Mouse (Mus musculus): ENCODE measurements at regions not wholly inside any gene's neighbourhood (a gene's known extent, or its start where the extent isn't known, plus 50 kb on each side); places are given as distances from the start of the nearest gene placed in this dataset.

DNA sequence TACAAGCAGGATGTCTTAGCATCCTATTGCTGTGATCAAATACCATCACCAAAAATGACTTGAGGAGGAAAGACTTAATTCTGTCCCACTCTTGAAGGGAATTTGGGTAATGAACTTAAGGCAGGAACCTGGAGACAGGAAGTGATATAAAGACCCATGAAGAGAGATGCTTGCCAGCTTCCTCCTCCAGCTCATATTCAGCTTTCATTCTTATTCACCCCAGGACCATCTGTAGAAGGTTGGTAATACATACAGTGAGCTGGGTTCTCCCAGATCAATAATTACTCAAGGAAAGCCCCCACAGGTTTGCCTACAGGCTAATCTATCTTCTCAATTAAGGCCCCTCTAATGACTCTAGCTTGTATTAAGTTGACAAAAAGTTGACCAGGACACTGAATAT is 283.5 kb upstream of the Rarb start:
- TF ChIP-seq EP300 (IDR thresholded peaks at IDR 0.05; ENCODE audit: low read depth) (no peak), CTCF (IDR thresholded peaks at IDR 0.05; ENCODE audit: low read depth) (no peak)
- no peaks in the 10 kb centered on the region for H3K36me3 ChIP-seq (replicated peaks; ENCODE audit: insufficient read depth, low read length)
- no peak for DNase-seq
- H3K9ac ChIP-seq (replicated peaks): no peak overlapping the region
- ATAC-seq: no peak
- no peak overlapping the region for H3K4me2 ChIP-seq (ENCODE audit: low read depth, low read length)
- no peak overlapping the region for H3K4me3 ChIP-seq (ENCODE audit: low read depth, low read length)
- H3K27me3 ChIP-seq (ENCODE audit: insufficient read depth, low read length): no peaks in the 10 kb centered on the region
- no peaks in the 10 kb centered on the region for H3K9me3 ChIP-seq (ENCODE audit: low read length)
- H3K27ac ChIP-seq (ENCODE audit: low read depth): no peak overlapping the region
- H3K4me1 ChIP-seq (ENCODE audit: insufficient read depth): no peaks in the 10 kb centered on the region

DNA sequence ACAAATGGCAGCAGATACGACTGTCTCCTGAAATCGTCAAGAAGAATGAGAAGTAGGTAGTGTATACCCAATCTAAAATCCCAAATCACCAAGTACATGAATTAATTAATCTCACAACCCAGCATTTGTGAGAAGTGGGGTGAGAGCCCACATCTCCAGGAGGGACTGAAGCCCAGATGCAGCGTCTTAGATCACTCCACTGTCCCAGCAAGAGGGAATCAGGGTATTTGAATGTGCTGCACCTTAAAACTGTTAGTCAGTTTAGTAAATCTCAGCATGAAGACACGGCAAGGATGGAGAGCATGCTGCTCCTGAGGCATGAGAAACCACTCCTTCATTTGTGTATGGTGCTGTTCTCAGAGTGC is 271.6 kb upstream of the Rarb start:
- DNase-seq (no peak), ATAC-seq (no peak)
- Histone ChIP-seq H3K4me2 (ENCODE audit: low read depth, low read length) (no peak overlapping the region), H3K27me3 (ENCODE audit: insufficient read depth, low read length) (no peaks in the 10 kb centered on the region), H3K4me3 (ENCODE audit: low read depth, low read length) (no peak overlapping the region), H3K36me3 (replicated peaks; ENCODE audit: insufficient read depth, low read length) (no peaks in the 10 kb centered on the region), H3K9me3 (ENCODE audit: low read length) (no peaks in the 10 kb centered on the region), H3K9ac (replicated peaks) (no peak overlapping the region), H3K27ac (ENCODE audit: low read depth) (no peak overlapping the region), H3K4me1 (ENCODE audit: insufficient read depth) (no peaks in the 10 kb centered on the region)
- WGBS (ENCODE audit: insufficient replicate concordance): 62% methylated on average over 4 of the region's 4 CpGs
- TF ChIP-seq EP300 (IDR thresholded peaks at IDR 0.05; ENCODE audit: low read depth): no peak
- TF ChIP-seq CTCF (IDR thresholded peaks at IDR 0.05; ENCODE audit: low read depth): no peak

DNA sequence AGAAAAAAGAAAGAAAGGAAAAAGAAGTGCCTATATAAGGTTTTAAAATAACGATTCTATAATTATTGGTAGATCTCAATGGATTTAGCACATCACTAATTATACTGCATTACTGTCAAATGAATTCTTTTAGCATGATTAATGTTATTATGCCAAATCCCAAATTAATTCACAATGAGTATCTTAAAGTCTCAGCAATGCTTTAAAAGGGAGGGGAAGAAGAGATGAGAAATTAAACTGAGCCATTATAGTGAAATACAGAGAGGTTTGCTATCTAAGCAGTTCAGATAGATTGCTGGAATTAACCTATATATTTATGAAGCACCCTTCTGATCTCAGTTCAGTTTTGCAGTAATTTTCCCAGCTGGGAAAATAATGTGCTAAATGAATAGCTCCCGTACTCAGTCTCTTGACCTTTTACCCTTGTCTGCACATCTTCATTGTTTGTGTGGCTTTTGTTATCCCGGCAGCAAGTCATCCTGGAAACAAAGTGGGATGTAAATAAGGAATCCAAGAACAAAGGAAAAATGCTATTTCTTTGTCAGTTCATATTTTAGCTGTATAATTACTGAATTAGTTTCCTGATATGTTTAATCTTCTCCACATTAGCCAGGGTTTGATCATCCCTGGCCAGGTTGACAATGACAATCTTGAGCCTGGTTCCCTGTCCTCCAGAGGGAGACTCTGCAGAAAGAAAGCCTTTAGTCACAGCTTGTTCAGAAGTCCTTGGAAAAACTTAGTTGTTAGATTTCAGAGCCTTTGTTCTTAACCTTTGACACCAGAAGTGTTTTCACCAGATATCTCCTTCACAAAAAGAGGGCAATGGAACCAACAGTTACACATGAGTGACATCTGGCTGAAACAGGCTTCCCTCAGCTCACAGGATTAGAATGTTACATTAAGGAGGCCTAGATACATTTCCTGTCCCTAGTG is 270.9 kb upstream of the Rarb start:
- TF ChIP-seq EP300 (IDR thresholded peaks at IDR 0.05; ENCODE audit: low read depth): no peak
- no peak for TF ChIP-seq CTCF (IDR thresholded peaks at IDR 0.05; ENCODE audit: low read depth)
- no peak overlapping the region for H3K9ac ChIP-seq (replicated peaks)
- no peaks in the 10 kb centered on the region for H3K9me3 ChIP-seq (ENCODE audit: low read length)
- H3K4me3 ChIP-seq (ENCODE audit: low read depth, low read length): no peak overlapping the region
- DNase-seq: no peak
- H3K4me1 ChIP-seq (ENCODE audit: insufficient read depth): no peaks in the 10 kb centered on the region
- no peaks in the 10 kb centered on the region for H3K36me3 ChIP-seq (replicated peaks; ENCODE audit: insufficient read depth, low read length)
- no peak for ATAC-seq
- H3K27ac ChIP-seq (ENCODE audit: low read depth): no peak overlapping the region
- WGBS (ENCODE audit: insufficient replicate concordance): 60% methylated on average over 3 of the region's 3 CpGs
- H3K27me3 ChIP-seq (ENCODE audit: insufficient read depth, low read length): no peaks in the 10 kb centered on the region
- H3K4me2 ChIP-seq (ENCODE audit: low read depth, low read length): no peak overlapping the region

DNA sequence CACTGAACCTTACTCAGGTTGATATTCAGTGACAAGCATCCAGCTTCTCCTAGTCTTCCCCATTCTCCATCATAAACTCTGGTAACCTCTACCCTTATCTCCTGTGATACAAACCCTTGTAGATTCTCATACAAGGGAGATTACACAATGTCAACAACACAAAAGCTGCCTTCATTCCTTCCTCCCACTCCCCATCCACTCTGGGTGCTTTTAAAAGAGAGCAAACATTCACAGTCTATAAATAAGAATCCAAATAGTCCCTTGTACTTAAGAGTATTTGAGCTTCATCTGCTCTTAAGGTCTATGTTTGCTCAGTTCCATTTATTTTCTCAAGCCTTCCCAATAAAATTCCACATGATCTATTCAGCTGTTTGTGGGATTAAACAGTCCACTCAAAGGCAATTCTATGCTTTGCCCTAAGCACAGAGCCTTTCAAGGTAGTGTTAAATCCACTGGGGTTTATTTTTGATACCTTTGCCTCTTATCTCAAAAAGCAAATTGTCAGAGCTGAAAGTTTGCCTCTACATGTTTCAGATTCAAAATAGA is 270.2 kb upstream of the Rarb start:
- no peak overlapping the region for H3K4me2 ChIP-seq (ENCODE audit: low read depth, low read length)
- H3K9ac ChIP-seq (replicated peaks): no peak overlapping the region
- H3K27ac ChIP-seq (ENCODE audit: low read depth): no peak overlapping the region
- no peak for ATAC-seq
- no peaks in the 10 kb centered on the region for H3K4me1 ChIP-seq (ENCODE audit: insufficient read depth)
- DNase-seq: no peak
- no peak for TF ChIP-seq CTCF (IDR thresholded peaks at IDR 0.05; ENCODE audit: low read depth)
- no peak for TF ChIP-seq EP300 (IDR thresholded peaks at IDR 0.05; ENCODE audit: low read depth)
- H3K4me3 ChIP-seq (ENCODE audit: low read depth, low read length): no peak overlapping the region
- no peaks in the 10 kb centered on the region for H3K9me3 ChIP-seq (ENCODE audit: low read length)
- no peaks in the 10 kb centered on the region for H3K27me3 ChIP-seq (ENCODE audit: insufficient read depth, low read length)
- no peaks in the 10 kb centered on the region for H3K36me3 ChIP-seq (replicated peaks; ENCODE audit: insufficient read depth, low read length)

DNA sequence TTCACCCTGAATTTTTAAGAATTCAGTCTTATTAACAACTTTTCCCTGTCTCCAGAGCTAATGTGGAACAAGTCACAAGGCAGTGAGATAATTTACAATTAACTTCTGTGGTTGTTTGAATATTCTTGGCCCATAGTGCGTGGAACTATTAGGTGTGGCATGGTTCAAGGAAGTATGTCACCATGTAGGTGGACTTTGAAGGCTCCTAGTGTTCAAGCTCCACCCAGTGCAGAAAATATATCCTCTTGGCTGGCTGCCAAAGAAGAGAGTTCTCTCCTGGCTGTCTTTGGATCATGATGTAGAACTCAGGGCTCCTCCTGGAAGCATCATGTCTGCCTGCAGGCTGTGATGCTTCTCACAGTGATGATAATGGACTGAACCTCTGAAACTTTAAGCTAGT is 268.9 kb upstream of the Rarb start:
- TF ChIP-seq EP300 (IDR thresholded peaks at IDR 0.05; ENCODE audit: low read depth): no peak
- no peak for TF ChIP-seq CTCF (IDR thresholded peaks at IDR 0.05; ENCODE audit: low read depth)
- Histone ChIP-seq H3K4me3 (ENCODE audit: low read depth, low read length) (no peak overlapping the region), H3K9me3 (ENCODE audit: low read length) (no peaks in the 10 kb centered on the region), H3K4me2 (ENCODE audit: low read depth, low read length) (no peak overlapping the region), H3K9ac (replicated peaks) (no peak overlapping the region), H3K36me3 (replicated peaks; ENCODE audit: insufficient read depth, low read length) (no peaks in the 10 kb centered on the region), H3K4me1 (ENCODE audit: insufficient read depth) (no peaks in the 10 kb centered on the region), H3K27me3 (ENCODE audit: insufficient read depth, low read length) (no peaks in the 10 kb centered on the region), H3K27ac (ENCODE audit: low read depth) (no peak overlapping the region)
- ATAC-seq (no peak), DNase-seq (no peak)
- WGBS (ENCODE audit: insufficient replicate concordance): 69% methylated on average over 1 of the region's 1 CpGs

DNA sequence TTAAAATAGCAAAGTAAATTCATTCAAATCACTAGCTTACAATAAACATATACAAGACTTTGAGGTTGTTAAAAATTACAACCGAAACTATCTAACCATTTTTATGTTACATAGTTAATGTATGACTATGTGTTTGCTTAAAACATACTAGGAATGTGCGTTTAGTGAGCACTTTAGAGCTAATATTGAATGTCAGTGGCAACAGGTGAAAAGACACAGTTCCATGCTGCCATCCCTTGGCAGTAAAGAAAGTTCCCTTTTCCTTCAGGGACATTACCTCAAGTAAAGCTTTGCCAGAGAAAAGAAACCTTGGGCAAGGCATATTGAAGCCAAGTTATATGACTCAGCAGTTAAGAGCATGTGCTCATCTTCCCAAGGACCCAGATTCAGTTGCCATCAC is 265.0 kb upstream of the Rarb start:
- WGBS (ENCODE audit: insufficient replicate concordance): 49% methylated on average over 2 of the region's 2 CpGs

More for the DNA sequence above, 265.0 kb upstream of the Rarb start:
- Histone ChIP-seq H3K27me3 (ENCODE audit: insufficient read depth, low read length) (no peaks in the 10 kb centered on the region), H3K4me2 (ENCODE audit: low read depth, low read length) (no peak overlapping the region), H3K4me3 (ENCODE audit: low read depth, low read length) (no peak overlapping the region), H3K27ac (ENCODE audit: low read depth) (no peak overlapping the region), H3K4me1 (ENCODE audit: insufficient read depth) (no peaks in the 10 kb centered on the region), H3K9ac (replicated peaks) (no peak overlapping the region), H3K9me3 (ENCODE audit: low read length) (no peaks in the 10 kb centered on the region), H3K36me3 (replicated peaks; ENCODE audit: insufficient read depth, low read length) (no peaks in the 10 kb centered on the region)
- ATAC-seq: no peak
- TF ChIP-seq EP300 (IDR thresholded peaks at IDR 0.05; ENCODE audit: low read depth) (no peak), CTCF (IDR thresholded peaks at IDR 0.05; ENCODE audit: low read depth) (no peak; the same call in 1 of the 2 replicates)
- no peak for DNase-seq
